Mouse (Mus musculus): ENCODE measurements around the gene Vmn1r54. TPM values are rescaled to one million over a fixed set of nuclear protein-coding genes. Genes with fewer than 3 reads are reported as not detected.
"Not testable (repeated sequence)": the region's sequence is repeated elsewhere in the genome, so short reads cannot be mapped to it uniquely, and the experiment has no call there.

The Vmn1r54 gene
- total RNA-seq (2021) = not detected
- long read RNA-seq, experiment 1 = 0 reads
- long read RNA-seq, experiment 2 = 0 reads

GRCm38 (mm10) chr6:90246000-90246399 lies at the start of gene Vmn1r54:
Gene Vmn1r54 (plus strand): TSS chr6:90246300.
- DNase-seq (ENCODE audit: low spot score in 2 of 2) = no peak

DNA sequence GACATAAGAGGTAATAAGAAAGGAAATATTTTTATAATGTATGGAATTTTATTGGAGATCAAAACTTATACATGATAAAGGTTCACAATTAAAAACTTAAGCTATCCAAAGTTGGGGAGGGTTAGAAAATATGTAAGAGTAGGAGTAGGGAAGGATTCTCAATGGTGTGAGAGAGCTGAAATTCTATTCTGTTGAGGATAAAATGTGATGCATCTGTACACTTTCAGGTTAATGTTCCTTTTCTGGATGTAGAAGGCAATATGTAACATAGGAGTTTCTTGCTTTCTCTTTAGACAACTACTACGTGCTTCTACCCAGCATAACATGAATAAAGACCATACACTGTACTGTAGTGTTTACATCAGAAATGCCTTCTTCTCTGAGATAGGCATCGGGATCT lies 43.6 kb upstream of the Vmn1r54 start, which contains the start of gene V1ra8:
V1ra8 (plus strand) TSS at position 301 of the 400 bp plus-strand sequence.
- DNase-seq (ENCODE audit: low spot score in 2 of 2) = not testable (repeated sequence)

DNA sequence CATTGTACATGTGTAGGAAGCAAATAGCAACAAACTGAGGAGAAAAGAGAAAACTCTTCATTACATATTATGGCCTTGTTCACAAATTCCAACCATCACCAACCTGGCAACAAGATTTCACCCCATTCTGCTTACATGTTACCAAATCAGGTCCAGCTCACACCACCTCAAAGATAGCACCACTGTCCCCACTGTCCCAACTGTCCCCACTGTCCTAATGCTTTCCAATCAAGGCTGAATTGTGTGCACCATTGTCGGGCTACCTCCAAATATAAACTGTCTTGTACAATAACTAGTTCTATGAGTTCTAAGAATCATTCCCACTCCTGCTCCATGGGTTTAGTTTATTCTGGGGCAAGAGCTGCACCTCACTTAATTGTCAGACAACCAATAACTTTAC lies 21.8 kb upstream of the Vmn1r54 start, which contains the start of gene Vmn1r53:
Vmn1r53 (minus strand) TSS at position 101 of the 400 bp plus-strand sequence.
- no peak for DNase-seq (ENCODE audit: low spot score in 2 of 2)

DNA sequence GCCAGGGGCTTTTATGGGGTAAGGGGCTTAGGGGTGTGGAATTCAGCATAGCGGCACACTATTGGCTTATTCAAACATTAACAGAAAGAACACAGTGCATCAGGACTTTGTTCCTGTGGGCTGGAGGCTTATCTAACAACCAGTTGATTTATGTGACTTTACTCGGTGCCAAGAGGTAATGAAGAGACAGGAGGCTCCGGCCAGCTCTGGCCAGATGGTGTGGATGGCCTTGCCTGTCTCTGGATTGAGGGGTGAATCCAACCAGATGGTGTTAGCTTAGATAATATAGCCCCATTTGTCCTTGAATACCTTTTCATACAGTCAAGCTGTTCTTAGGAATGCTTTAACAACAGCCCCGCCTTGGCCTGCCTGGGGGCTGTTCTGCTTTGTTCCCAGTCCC lies 14.0 kb upstream of the Vmn1r54 start:
- not testable (repeated sequence) for DNase-seq (ENCODE audit: low spot score in 2 of 2)

GRCm38 (mm10) chr6:90232681-90233080 lies 13.4 kb upstream of the Vmn1r54 start:
- no peak for DNase-seq (ENCODE audit: low spot score in 2 of 2)

DNA sequence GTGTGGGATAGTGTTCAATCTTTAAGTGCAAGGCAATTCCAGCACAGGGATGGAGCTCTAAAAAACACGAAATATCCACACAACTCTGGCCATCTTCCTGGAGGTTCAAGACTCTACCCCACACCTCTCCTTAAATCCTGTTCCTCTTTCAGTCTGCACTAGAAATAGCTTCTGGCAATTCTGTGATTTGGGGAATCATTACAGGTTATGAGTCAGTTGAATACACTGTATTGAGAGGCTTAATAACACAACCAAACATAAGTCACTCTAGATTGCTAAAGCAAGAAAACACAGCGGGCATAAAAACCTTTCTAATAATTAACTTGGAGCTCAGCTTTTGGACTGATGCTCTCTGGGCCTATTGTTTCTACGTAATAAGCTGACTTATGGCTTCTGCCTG lies 2.1 kb upstream of the Vmn1r54 start:
- no peak for DNase-seq (ENCODE audit: low spot score in 2 of 2)

- no peak for DNase-seq (ENCODE audit: low spot score in 2 of 2)
These were observed 42.2 kb downstream of the Vmn1r54 start for GRCm38 (mm10) chr6:90288265-90288664.

DNA sequence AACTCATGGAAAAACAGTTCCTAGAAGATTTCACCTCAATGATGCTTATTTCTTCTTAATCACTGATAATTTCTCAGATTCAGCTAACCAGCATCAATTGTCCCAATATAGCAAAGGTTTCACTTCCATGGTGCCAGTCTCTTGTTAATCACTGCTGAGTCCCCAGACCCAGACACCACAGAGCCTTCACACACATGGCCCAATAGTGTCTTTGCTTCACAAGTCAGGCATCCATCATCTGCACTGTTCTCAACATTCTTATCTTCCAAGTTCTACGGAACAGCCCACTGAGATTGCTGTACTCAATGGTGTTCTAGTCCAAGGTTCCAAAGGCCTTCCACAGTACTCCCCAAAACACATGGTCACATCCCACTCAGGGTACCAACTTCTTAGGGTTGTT lies 54.8 kb downstream of the Vmn1r54 start, which contains the start of gene BC048671:
BC048671 (plus strand) TSS at position 301 of the 400 bp plus-strand sequence.
- no peak for DNase-seq (ENCODE audit: low spot score in 2 of 2)

GRCm38 (mm10) chr6:90306315-90306975 lies 60.3 kb downstream of the Vmn1r54 start:
- peak in 1 of 2 experiments; percentile 1 for DNase-seq (ENCODE audit: low spot score in 2 of 2)

GRCm38 (mm10) chr6:90308839-90309778 lies 63.0 kb downstream of the Vmn1r54 start:
- DNase-seq (ENCODE audit: low spot score in 2 of 2) = no peak

GRCm38 (mm10) chr6:90315961-90316360 lies 69.9 kb downstream of the Vmn1r54 start:
- no peak for DNase-seq (ENCODE audit: low spot score in 2 of 2)

DNA sequence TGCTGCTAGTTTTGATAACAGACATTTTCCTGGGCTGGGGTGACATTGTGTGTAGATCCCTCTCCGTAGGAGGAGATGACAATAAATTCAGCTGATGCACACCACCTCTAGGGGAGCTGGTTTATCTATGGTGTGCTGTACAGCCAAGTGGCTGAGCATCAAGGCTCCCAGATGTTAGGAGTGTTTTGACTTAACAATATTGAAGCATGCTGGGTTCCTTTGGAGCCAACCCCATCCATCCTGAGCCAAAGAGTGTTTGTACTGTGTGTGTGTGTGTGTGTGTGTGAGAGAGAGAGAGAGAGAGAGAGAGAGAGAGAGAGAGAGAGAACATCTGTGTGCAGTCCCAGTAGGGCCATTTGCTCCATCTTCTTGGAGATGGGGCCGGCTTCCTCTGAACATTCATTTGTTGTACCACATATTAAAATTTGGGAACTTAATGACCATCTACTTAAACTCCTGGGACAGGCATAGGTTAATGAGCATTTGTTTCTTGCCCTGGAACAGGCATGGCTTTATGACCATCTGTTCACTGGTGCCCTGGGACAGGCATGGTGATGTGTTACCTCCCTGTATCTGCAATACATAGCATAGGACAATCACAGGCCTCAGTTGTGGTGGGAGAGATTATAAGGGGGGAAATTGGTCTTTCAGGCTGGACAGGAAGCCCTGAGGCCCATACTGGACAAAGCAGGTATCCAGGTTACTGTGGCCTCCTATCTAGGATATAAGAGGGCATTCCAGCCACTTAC lies 71.6 kb downstream of the Vmn1r54 start:
- DNase-seq (ENCODE audit: low spot score in 2 of 2) = no peak

DNA sequence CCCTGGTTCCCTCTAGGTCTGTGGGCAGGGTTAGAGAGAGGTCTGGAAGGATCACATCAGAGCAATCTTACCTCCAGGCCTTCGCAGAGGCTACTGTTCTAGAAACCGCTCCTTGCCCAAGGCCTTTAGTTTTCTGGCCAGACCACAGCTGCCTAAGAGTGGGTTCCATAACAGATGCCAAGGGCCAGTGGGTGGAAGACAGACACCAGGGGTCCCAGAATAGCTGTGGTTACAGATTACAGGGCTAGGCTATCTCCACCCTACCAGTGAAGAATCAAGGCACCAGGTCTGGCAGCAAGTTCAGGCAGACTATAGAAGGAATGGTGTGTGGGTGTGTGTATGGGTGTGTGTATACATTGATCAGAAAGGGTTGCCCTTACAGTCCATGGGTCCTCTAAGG lies 72.9 kb downstream of the Vmn1r54 start:
- no peak for DNase-seq (ENCODE audit: low spot score in 2 of 2)

DNA sequence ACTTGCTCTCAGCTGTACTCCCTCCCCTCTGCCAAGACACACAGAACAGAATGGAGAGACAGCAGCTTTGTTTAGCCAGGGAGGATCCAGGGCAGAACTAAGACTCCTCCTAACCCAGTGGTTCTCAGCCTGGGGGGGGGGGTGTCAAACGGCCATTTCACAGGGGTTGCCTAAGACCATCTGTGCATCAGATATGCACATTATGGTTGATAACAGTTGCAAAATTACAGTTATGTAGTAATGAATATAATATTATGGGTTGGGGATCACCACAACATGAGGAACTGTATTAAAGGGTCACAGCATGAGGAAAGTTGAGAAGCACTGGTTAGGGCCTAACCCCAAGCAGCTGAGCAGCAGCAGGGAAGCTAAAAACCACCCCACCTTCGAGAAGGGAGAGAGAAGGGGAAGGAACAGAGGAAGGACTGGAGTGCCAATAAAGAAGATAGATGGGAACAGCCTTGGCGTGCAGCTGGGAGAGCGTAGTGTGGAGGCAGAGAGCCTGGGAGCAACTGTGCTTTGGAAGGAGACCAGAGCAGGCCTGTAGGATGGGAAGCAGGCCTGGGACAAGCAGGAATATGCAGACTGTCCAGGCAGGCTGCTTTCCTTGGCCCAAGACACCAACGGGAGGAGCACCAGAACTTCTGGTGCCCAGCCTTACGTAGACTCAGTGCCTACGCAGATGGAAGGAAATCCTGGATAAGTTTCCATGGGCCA lies 73.5 kb downstream of the Vmn1r54 start:
- DNase-seq (ENCODE audit: low spot score in 2 of 2) = no peak

GRCm38 (mm10) chr6:90320429-90320828 lies 74.3 kb downstream of the Vmn1r54 start:
- DNase-seq (ENCODE audit: low spot score in 2 of 2) = no peak

Other genes starting within 250 kb of the Vmn1r54 start
- not detected for gene Vmn1r47, start 230.2 kb upstream of the Vmn1r54 start, total RNA-seq (2021)
- not detected for gene Vmn1r48, start 209.5 kb upstream of the Vmn1r54 start, total RNA-seq (2021)
- gene Vmn1r49, start 167.8 kb upstream of the Vmn1r54 start, total RNA-seq (2021) = not detected
- not detected for gene Vmn1r50, start 144.9 kb upstream of the Vmn1r54 start, total RNA-seq (2021)
- not detected for gene Vmn1r51, start 123.7 kb upstream of the Vmn1r54 start, total RNA-seq (2021)
- gene Vmn1r52, start 71.5 kb upstream of the Vmn1r54 start, total RNA-seq (2021) = not detected
- not detected for gene V1ra8, start 43.5 kb upstream of the Vmn1r54 start, total RNA-seq (2021)
- not detected for gene Vmn1r53, start 21.9 kb upstream of the Vmn1r54 start, total RNA-seq (2021)
- not detected for gene BC048671, start 54.9 kb downstream of the Vmn1r54 start, total RNA-seq (2021)
- 1 to 10 TPM in 1 of 2 experiments, under 1 TPM in 1; 0.59 to 1.1 TPM for gene Chst13, start 78.9 kb downstream of the Vmn1r54 start, total RNA-seq (2021)
- gene Uroc1, start 87.0 kb downstream of the Vmn1r54 start, total RNA-seq (2021) = 10 to 100 TPM in 1 of 2 experiments, under 1 TPM in 1; 0.70 to 12.4 TPM
- gene Zxdc, start 123.2 kb downstream of the Vmn1r54 start, total RNA-seq (2021) = 10 to 100 TPM; 26.6 to 29.4 TPM
- under 1 TPM; 0.14 to 0.76 TPM for gene Cfap100, start 182.5 kb downstream of the Vmn1r54 start, total RNA-seq (2021)
- 10 to 100 TPM; 14.3 to 15.0 TPM for gene Klf15, start 216.3 kb downstream of the Vmn1r54 start, total RNA-seq (2021)
- 10 to 100 TPM; 70.6 to 81.5 TPM for gene Aldh1l1, start 240.1 kb downstream of the Vmn1r54 start, total RNA-seq (2021)

Data from adrenal gland, postnatal 4 days (tissue).